Mouse (Mus musculus) urinary bladder, postnatal 14 days (tissue): ENCODE measurements at regions not wholly inside any gene's neighbourhood (a gene's known extent, or its start where the extent isn't known, plus 50 kb on each side); places are given as distances from the start of the nearest gene placed in this dataset.

Source experiments
- DNase-seq: peaks from one replicate; pipeline ENCODE4 v3.0.0; 2021; ENCODE audit warnings: low spot score

DNA sequence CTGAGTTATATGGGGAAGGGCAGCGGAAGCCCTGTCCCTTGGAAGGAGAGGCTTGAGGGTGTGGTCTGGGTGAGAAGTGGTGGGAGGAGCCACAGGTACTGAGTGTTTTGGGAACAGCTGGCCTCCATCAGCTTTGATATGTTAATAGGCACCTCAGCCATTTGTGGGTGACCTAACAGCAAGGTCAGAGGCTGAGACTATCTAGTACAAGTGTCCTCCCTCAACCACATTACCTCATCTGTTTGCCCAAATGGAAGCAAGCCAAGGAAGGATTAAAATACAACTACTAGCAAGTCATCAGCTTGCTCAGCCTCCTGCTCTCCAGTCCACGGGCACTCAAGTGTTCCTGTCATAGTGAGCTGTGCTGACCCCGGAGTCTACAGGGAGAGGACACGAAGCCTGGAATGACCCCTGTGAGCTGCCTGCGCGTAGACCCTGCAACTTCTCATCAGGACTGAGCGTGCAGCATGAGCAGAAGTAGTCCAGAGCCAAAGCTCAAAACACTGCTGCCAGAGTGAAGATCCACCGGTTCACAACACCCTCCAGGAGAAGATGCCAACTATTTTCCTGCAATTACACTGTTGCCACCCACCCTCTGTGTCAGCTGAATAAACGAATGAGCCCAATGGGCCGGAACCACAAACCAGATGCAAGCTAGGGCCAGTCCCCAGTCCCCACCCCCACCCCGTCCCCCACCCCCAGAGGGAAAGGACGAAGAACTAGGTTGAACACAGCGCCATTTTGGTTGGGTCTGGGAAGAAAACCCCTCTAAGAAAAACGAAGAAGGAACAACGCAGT is 239.6 kb downstream of the Qk start:
- no peak for DNase-seq

DNA sequence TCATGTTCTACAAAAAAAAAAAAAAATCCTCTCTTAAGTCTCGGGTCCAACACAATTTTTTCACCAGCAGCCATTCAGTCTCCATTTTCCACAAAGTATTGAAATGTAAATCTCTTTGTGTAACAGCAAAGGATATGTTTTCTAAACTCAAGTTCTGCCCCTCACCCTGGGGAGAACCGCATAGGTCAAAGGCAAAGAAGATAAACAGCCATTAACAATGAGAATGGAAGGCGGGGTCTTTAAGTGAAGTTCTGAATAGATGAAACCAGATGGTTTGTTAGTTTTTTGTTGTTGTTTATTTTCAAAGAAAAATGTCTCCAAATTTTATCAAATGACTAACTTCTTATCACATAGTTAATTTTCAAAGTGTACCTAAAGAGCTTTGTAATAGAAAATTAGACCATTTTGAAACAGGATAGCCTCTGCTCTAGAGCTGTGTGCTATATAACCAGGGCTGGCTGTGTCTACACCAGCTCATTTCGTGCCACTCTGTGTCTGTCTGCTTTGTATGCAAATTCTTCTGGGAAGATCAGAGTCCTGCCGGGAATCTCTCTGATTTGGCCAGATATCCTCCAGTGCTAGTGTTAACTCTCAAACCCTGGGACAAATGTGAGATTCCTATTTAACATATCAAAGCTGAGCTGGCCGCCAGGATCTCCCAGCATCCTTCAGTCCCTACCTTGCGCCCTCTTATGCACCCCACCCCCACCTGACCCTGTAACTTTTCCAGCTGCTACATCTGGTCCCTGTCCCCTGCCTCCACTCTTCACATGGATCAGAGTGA is 240.9 kb downstream of the Qk start:
- no peak for DNase-seq

DNA sequence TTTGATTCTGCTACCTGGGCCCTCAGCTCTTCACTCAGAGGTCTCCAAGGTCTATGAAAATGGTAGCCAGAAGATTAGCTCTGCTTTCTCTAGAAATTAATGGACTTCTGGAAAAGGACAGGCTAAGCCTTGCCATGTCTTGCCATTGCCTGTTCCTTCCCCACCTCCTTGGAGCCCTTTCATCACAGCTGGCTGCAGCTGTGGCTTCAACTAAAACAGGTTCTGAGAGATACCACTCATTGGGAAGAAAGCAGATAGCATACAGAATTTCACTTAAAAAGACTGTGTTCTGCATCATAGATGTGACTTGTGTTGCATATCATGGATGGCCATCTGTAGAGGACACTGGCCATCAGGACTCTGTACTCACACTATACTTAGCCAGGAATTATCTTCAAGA is 246.4 kb downstream of the Qk start:
- DNase-seq, result no peak

DNA sequence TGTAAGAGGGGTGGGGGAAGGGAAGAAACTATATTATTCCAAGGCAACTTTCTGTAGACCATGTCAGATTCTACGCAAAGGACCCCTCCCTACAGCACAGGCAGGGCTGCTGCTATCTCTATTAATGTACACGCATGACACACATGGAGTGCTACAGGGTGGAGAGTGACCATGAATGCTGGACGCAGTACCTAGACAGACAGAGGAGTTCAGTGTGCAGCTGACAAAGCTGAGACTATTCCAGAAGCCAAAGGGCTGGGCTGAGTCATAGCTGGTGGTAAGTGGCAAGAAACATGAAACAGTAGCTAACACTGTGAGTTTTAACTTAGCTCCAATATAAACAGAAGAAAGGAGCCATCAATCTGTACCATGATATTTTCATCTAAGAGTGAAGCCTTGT is 250.4 kb downstream of the Qk start:
- no peak for DNase-seq

DNA sequence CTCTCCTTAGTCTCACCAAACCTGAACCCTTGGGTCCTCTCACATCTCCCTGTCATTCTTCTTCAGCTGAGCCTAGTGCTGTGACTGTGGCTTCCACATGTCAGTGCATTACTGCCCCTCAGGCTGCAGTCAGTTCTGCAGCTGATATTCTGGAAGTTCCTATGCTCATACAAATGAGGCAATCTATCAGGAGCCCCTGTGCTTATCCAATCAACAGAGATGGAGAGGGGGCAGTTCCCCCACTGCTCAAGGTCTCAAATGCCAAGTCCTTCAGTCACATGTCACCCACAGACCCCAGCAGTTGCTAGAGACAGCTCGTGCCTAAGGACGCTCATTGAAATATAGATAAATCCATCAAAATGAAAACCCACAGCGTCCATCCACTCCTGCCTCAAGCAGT is 254.5 kb downstream of the Qk start:
- DNase-seq, result no peak

DNA sequence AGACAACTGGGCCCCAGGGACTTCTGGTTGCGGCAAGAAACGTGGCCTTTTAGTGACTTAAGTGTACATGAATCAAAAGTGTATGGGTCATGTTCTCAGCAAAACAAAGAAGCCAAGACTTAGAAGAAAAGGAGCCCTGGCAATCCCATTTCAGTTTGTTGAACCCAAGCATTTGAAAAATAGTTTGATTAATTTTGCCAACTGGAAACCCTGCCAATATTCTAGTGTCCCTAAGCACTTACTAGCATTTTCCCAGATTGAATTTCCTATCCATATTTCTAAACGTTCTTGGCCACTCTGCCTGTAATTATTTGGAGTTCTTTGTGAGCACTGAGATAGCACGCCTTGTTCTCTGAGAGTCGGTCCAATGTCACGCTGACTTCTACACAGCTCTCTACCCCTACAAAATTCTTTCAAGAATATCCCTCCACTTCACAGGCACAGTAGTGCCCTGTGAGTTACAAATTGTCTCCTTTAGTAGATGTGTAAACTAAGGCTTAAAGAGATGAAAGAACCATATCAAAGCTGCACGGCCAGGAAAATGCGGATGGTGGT is 257.0 kb downstream of the Qk start:
- DNase-seq, result no peak

DNA sequence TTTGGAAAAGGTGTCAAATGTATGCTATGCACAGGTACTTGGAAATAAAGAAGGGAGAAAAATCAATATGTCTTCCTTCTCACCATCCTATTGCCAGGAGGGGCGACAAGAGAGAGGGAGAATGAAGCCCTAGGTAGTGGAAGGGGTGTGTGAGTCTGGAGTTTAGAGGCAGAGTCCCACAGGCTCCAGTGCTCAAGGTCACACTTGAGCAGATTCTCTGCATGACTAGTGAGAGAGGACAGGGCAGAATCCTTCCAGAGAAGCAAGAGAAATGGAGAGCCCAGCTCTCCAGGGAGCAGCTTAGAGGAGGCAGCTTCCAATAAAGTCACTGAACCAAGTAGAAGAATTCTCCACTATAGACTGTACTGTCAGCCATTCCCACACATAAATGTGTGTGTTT is 261.9 kb downstream of the Qk start:
- DNase-seq, result no peak

DNA sequence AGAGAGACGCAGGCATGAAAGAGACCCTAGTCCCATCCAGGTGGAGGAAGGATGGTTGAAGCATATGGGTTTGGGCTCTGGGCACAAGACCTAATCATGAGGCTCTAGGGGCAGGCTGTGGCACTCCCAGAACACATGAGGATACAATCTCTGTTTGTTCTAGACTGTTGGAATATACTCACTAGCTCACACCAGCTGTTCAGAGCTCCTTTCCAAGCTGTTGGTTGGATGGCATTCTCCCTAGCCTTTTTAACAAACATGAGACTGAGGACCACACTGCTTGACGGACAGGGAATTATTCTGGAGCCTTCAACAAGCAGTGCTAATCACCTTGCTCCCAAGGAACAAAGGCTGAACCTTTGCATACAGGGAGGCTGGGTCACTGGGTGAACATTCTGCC is 263.6 kb downstream of the Qk start:
- DNase-seq, result no peak

DNA sequence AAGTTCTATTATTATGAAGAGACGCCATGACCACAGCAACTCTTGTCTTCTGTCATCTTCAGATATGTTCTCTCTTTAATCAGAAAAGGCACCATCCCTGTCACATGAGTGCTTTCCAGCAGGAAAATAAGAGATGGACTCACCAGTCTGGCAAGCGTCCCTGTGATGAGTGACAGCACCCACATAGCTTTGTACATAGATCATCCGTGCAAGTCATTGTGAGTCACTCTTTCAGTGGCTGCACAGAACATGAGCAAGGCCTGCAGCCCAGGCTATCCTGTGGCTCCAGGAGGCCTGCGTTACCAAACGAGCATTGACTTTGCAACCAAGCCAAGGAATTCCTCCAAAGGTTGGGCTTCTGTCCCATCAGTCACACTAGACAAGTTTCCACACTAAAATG is 265.3 kb downstream of the Qk start:
- peak; percentile 11 for DNase-seq

DNA sequence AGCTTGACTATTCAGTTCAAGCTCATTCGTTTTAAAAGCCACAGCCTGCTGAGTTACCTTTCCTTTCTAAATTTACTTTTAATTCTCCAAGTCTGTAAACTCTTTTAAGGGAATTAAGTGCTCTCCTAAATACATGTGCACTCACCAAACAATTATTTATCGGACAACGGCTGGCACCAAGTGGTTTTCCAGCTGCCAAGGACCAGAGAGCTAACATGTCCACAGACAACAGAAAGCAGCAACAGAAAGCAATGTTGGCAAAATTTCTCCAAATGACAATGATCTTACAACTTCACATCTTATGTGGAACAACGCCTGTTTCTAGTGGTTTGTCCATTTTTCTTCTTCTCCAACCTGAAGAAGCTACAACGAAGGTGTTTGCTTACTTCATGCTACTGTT is 275.3 kb downstream of the Qk start:
- DNase-seq, result no peak

DNA sequence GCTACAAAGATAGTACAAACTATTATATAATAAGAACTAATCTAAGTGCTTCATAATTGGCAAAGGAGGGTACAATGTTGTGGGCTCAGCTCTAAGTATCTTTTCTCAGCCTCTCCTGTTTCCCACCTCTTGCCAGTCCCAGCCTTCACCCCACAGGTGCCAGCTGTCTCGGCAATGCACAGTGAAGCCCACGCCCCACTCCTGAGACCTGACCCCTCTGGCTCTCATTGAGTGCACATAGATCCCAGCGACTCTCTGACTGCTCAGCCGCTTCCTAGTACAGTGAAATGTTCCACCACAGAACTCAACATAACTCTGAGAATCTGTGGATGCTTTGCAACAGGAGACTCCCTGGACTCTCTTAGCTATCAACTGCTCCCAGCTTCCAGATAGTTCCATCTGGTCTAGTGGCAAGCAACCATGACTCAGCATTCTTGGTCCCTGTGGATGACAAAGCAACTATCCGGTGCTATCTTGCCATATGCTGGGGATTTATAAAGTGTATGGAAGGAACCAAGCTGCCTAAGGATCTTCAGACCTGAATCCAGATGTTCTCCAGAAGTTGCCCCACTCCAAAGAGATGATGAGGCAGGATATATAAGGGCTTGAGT is 277.5 kb downstream of the Qk start:
- no peak for DNase-seq

DNA sequence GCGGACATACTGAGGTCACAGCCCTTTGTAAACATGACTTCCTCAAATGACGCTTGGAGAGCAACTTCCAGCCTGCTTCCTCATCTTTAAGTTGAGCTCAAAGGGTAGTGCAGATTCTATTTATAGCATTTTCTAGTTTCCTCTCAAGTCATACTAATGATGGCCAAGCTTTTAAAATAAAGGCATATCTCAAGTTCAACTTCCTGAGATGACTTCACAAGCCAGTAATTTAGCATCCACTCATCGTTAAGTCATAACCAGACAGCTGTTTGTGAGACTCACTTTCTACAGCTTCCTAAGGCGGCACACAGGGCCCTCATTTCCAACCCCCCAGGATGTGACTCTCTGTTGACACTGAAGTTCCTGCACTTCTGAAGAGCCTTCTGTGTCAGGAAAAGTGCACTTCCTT is 278.7 kb downstream of the Qk start:
- no peak for DNase-seq

DNA sequence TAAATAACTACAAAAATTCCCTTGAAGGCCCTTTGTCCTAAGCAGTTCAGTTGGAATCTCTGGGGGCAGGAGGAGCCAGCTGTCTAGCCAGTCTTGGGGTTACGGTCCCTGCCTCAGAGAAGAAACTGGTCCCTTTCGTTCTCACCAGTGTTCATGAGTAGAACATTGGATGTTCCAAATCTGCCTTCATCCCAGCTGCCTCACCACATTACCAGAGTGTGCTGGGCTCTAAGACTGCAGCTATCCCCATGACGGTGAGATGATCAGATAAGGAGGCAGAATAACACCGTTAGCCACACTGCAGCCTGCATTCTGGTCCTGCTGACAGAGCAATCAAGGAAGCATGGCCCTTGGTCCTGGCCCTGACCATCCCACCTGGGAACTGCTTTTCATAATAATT is 279.3 kb downstream of the Qk start:
- no peak for DNase-seq

DNA sequence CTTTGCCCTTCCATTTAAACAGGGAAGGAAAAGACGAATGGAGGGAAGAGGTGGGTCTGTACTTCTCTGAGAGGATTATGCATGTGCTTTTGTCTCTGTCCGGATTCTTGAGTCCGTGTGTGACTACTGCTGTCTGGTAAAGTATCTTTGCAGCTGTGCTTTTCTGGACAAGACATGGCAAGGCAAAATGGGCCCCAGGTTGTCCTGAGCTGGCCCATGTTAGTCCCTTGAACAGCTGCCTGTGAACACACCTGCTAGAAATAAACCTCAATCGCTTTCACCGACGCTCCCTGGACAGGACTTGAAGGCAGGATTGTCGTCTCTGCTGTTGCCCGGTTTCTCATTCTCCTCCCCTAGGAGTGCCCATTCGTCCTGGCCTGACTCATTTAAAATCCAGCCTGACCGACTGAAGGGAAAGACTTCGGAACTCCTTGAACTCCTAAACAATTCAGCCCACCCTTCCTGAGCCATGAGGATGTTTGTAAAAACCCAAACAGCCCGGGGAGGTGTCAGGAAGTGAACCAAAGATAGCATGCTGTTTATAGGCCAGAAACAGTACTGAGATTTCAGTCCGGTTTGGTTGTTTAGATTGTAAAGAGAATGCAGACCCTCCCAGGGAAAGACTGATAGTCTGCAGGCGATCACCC is 281.7 kb downstream of the Qk start:
- no peak for DNase-seq

DNA sequence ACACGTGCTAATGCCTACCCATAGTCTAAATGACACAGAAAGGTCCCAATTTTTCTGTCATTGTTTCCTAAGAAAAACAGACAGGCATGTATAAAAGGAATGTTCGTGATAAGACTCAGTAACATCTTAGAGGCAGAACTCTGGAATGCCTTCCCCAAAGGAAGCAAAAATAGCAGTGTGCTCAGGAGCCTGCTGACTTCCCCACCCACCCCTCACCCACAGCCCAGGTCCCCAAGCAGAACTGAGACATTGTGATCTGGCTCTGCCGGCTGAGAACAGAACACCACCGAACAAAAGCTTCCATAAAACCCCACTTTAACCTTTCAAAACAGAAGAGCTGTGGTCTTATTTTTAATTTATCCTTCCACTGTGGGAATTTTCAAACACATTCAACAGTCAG is 286.1 kb downstream of the Qk start:
- DNase-seq, result no peak

DNA sequence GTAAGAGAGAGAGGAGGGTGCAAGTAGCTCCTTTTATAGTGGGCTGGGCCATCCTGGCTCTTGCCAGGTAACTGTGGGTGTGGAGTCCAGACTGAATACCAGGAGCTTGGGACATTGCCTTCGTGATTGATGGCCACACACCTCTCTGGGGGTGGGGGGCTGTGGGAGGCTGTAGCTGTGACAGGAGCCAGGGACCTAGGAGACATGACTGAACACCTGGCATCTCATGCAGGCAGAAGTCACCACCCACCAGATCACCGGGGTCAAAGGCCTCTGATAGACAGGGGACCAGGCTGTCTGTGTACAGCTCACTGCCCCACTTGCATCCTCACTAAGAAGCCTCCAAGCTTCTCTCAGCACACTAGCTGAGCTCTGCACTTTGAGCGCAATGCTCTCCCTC is 288.6 kb downstream of the Qk start:
- DNase-seq, result no peak

DNA sequence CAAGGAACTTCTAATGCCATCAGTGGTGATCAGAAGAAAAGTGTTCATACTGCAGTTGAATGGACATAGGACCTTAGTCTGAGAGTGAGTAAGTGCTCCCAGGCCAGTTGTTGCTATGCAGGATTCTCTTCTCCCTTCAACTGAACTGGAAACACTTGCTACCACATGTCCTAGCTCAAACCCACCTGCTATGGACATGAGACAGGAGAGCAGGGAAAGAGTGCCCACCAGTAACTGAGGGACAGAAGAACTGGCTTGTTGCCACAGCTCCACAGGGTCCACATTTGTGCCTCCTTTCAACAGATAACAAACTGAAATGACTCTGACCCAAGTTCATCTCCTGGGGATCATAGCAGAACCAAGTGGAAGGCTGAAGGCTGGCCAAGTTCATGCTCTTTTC is 292.9 kb downstream of the Qk start:
- DNase-seq, result no peak

DNA sequence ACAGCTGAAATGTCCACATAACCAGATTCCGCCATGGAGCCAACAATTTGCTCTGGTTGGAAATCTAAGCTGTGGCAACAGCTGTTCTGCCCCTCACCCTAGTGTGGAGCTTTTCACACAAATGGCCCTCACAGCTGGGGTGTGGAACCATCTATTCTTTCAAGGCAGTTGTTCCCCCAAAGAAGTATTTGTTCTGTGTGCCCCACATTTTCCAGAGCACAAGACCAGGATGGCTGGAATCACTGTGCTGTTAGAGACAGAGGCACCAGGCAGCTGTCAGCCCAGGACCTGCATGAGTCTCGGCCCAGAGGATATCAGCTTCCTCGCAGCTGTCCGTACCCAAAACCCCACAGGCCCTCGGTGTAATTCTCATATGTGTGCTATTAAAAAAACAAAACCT is 294.4 kb downstream of the Qk start:
- no peak for DNase-seq

DNA sequence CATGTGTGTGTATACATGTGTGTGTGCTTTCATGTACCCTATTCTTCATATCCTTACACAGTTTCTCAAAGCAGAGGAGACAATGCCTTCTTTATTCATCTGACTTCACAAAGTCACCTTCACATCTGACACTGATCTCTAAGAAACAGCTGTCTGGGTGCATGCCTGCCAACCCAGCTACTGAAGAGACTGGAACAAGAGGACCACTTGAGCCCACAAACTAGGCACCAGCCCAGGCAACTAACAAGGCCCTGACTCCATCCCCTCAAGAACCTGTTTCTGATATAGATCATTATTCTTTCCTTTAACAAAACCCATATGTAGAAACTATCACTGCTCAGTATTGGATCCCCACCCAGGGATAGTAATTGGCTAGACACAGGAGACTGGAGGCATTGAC is 295.3 kb downstream of the Qk start:
- no peak for DNase-seq

DNA sequence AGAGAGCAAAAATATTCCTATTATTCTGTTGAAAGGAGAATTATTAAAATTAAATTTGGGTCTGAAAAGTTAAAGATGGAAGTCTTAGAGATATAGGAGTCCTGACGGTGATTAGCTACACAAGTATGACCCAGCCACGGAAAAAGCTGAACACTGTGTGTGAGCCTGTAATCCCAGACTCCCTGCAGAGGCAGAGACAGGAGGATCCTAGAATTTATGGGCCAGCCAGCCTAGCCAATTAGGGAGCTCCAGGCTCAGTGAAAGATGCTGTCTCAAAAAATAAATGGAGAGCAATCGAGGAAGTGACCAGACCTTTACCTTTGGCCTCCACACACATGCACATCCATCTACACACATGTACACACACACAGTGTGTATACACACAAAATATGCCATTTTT is 307.5 kb downstream of the Qk start:
- DNase-seq, result no peak

DNA sequence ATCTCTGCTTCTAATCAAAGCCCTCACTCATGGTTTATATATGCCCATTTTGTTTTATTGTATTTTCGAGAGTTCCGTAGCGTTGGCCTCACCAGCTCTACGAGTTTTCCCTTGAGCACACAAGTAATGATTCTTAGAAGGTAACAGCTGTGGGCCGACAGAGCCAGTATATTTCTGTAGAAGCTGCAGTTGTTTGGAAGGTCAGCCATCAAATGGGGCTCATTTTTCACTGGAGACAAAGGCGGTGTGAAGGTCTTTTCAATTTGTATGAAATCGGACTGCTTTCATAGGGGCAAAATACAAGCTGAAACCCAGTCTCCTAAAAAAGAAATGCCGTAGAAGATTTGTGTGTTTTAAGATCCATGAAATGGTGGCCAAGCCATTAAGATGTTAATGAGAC is 307.9 kb downstream of the Qk start:
- no peak for DNase-seq

DNA sequence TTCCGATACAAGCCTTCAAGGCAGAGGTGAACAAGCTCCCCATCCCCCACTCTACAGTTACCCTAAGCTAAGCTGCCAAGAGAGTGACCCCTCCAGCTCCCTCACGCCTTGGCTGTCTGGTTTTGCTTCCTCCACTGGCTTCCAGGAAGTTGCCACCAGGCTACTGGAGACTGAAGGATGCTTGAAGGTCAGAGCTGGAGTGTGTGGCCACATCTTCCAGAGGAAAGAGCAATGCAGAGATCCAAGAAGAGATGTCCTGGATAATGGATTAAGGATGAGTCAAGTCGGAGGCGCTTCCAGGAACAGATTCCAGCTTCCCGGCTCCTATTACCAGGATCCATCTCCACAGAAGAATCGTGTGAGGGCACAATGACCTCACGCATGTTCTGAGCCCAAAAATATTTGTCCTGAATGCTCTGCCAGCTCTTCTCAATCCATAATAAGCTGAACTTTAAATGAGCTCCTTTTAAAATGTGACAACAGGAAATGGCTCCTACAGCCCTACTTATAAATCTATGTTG is 318.5 kb downstream of the Qk start:
- DNase-seq, result peak; percentile 20
